Mouse (Mus musculus) neural tube, embryonic 11.5 days (tissue): Measurements from ENCODE around the gene Mars. TPM values are rescaled to one million over a fixed set of nuclear protein-coding genes. Genes with fewer than 3 reads are reported as not detected.
"Not testable (repeated sequence)": the region's sequence is repeated elsewhere in the genome, so short reads cannot be mapped to it uniquely, and the experiment has no call there.

Experiments used
- ATAC-seq: fragments of 200-750 bp; cut with Nextera tagmentation; 2 replicates; pipeline ENCODE4 v1.8.0; 2017; ENCODE audit warnings: moderate number of reproducible peaks, mild to moderate bottlenecking, moderate TSS enrichment, moderate library complexity; ENCODE audit not compliant: insufficient read depth, low FRiP score, low TSS enrichment
- DNase-seq: peaks from one replicate; pipeline ENCODE4 v3.0.0-alpha.2; 2015; ENCODE audit warnings: low spot score
- H3K27ac ChIP-seq: fragments of 300-500 bp; sonication (generic); 2 replicates; pipeline ENCODE4 v1.5.1; 2014; ENCODE audit warnings: low read depth, mild to moderate bottlenecking, low read length
- H3K27me3 ChIP-seq: fragments of 300-500 bp; sonication (generic); 2 replicates; pipeline ENCODE4 v1.6.1; 2014; ENCODE audit warnings: mild to moderate bottlenecking, low read length, mixed read lengths; ENCODE audit not compliant: control insufficient read depth, insufficient read depth
- H3K36me3 ChIP-seq: fragments of 300-500 bp; sonication (generic); 2 replicates; pipeline ENCODE4 v1.6.1; 2014; ENCODE audit warnings: mild to moderate bottlenecking, low read length, moderate library complexity, mixed read lengths; ENCODE audit not compliant: control insufficient read depth, insufficient read depth
- H3K4me1 ChIP-seq: fragments of 300-500 bp; sonication (generic); 2 replicates; pipeline ENCODE4 v1.6.1; 2014; ENCODE audit warnings: low read length, mixed read lengths; ENCODE audit not compliant: control insufficient read depth, insufficient read depth
- H3K4me2 ChIP-seq: fragments of 300-500 bp; sonication (generic); 2 replicates; pipeline ENCODE4 v1.6.1; 2014; ENCODE audit warnings: low read depth, mild to moderate bottlenecking, moderate library complexity
- H3K4me3 ChIP-seq: fragments of 300-500 bp; sonication (generic); 2 replicates; pipeline ENCODE4 v1.5.1; 2014; ENCODE audit warnings: low read depth, low read length
- H3K9ac ChIP-seq: fragments of 300-500 bp; sonication (generic); 2 replicates; pipeline ENCODE4 v1.6.1; 2014; ENCODE audit warnings: mild to moderate bottlenecking, low read length
- H3K9me3 ChIP-seq: fragments of 300-500 bp; sonication (generic); 2 replicates; pipeline ENCODE4 v1.6.1; 2016; ENCODE audit warnings: low read length; ENCODE audit not compliant: control insufficient read depth
- WGBS: fragments of 180-500 bp; shearing (Covaris S2); extraction: QIAGEN DNeasy Blood & Tissue Kit; methylation state at CpG from one replicate; pipeline ENCODE4 v1.1.7; 2014; 5-methylcytosine and 5-hydroxymethylcytosine counted together
- polyA plus RNA-seq: library from polyadenylated mRNA; unstranded; fragments of >200 nt; fragmentation: Nextera tagmentation; extraction: Ambion mirVana; gene quantifications from 2 replicates; pipeline ENCODE4 v1.2.1, GENCODE M21; 2014

The Mars gene
- polyA plus RNA-seq, 1 experiment from 2014 or later, result 164 TPM

DNA sequence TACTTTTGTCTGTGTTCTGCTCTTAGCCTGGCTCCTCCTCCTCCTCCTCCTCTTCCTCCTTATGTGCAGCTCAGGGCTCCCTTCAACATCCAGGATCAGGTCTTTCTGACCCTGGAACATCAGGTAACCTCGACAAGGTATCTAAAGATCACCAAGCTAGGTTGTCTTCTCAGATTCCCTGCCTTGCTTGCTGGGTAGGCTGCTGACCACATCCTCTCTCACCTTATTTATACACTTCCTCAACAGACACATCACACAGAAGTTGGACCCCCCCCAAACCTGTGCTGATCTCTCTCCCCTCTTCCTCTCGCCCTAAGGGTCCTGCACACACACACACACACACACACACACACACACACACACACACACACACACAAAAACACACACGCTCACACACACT, 10.0 kb upstream of the Mars start, which contains the start of gene Arhgap9:
Arhgap9 (plus strand) TSS at position 344 of the 400 bp plus-strand sequence.
- no peak within 1 kb of the TSS for H3K9ac ChIP-seq
- peaks cover 2% of the 10 kb centered on the region for H3K4me1 ChIP-seq
- no peak within 1 kb of the TSS for H3K4me3 ChIP-seq
- H3K36me3 ChIP-seq, result no peaks in the 10 kb centered on the region
- H3K27me3 ChIP-seq, result peaks cover 19% of the 10 kb centered on the region
- 83% methylated on average over 3 of the region's 3 CpGs for WGBS
- H3K27ac ChIP-seq, result no peak within 1 kb of the TSS
- H3K9me3 ChIP-seq, result no peaks in the 10 kb centered on the region
- DNase-seq, result peak; percentile 3
- H3K4me2 ChIP-seq, result no peak within 1 kb of the TSS
- ATAC-seq, result no peak

DNA sequence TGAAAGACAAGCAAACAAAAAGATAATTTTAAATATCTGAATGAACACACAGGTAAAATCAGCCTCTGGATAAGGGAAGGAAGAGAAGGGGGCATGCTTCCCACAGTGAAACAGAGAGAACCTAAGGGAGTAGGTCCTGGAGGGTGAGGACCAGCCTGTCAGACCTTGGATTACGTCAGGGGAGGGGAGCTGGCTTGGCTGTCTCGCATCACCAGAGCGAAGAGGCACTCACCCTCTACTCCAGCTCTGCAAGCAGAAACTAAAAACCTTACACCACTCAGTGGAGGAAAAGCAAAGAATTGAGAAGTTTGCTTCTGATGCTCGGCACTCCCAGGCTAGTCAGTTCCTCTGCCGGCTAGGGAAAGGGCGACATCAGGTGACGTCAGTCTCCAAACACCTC, 8.4 kb upstream of the Mars start:
- 83% methylated on average over 7 of the region's 7 CpGs for WGBS

DNA sequence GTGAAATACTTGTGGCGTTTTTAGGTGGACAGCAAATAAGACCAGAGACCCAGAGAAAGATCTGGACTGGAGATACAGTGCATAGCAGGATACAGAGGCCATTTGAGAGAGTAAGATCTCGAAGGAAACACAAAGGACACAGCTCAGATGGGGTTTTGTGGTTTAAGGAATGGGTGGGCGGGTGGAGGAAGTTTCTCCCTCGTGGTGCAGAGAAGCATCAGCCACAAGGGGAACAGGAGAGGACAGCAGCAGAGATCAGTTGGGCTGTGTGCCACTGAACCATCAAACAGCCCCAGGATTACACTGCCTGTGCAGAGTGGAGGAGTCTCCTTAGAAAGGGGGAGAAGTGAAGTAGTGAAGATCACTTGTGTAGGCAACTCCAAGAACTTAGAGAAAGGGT, 6.4 kb upstream of the Mars start:
- Histone ChIP-seq H3K9me3 (no peaks in the 10 kb centered on the region), H3K4me3 (no peak overlapping the region), H3K4me1 (no peaks in the 10 kb centered on the region), H3K36me3 (no peaks in the 10 kb centered on the region), H3K27ac (no peak overlapping the region), H3K27me3 (no peaks in the 10 kb centered on the region), H3K4me2 (no peak overlapping the region), H3K9ac (no peak overlapping the region)
- DNase-seq, result no peak
- WGBS, result 50% methylated on average over 4 of the region's 4 CpGs
- ATAC-seq, result no peak

More for the DNA sequence above, 8.4 kb upstream of the Mars start:
- Histone ChIP-seq H3K27ac (no peak overlapping the region), H3K9me3 (no peaks in the 10 kb centered on the region), H3K9ac (no peak overlapping the region), H3K4me3 (no peak overlapping the region), H3K36me3 (no peaks in the 10 kb centered on the region), H3K4me1 (no peaks in the 10 kb centered on the region), H3K4me2 (no peak overlapping the region), H3K27me3 (peaks cover 3% of the 10 kb centered on the region)
- no peak for ATAC-seq
- DNase-seq, result no peak

DNA sequence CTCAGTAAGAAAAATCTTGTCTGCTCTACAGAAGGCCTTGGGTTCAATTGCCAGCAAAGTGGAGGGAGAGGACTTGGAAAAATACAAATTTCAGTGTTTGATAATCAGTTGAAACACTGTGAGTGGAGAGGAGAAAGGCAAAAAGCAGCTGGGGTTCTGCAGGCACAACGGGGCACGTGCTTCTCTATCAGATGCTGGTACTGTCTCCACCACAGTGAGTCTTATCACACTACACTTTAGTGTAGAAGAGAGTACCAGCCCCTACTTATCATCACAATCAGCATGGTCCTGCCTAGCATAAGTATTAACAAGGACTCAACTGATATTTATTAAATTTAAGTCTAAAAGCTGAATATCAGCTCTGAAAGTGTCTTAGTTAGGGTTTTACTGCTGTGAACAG, 5.7 kb upstream of the Mars start:
- Histone ChIP-seq H3K27me3 (no peaks in the 10 kb centered on the region), H3K4me1 (no peaks in the 10 kb centered on the region), H3K4me2 (no peak overlapping the region), H3K9me3 (no peaks in the 10 kb centered on the region), H3K4me3 (no peak overlapping the region), H3K9ac (no peak overlapping the region), H3K27ac (no peak overlapping the region), H3K36me3 (no peaks in the 10 kb centered on the region)
- DNase-seq, result no peak
- 78% methylated on average over 2 of the region's 2 CpGs for WGBS
- no peak for ATAC-seq

DNA sequence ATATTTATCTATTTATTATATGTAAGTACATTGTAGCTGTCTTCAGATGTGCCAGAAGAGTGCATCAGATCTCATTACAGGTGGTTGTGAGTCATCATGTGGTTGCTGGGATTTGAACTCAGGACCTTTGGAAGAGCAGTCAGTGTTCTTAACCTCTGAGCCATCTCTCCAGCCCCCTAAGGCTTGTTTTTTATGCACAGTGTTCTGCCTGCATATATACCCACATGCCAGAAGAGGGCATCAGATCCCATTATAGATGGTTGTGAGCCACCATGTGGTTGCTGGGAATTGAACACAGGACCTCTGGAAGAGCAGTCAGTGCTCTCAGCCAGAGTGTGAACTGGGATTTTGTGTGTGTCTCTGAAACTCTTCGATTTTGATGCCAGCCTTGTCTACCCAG, 3.4 kb upstream of the Mars start:
- not testable (repeated sequence) for H3K4me3 ChIP-seq, ATAC-seq, H3K4me2 ChIP-seq, H3K9ac ChIP-seq, H3K9me3 ChIP-seq, H3K36me3 ChIP-seq, H3K27me3 ChIP-seq, DNase-seq, H3K4me1 ChIP-seq, H3K27ac ChIP-seq
- WGBS, result 75% methylated on average over 1 of the region's 1 CpGs

DNA sequence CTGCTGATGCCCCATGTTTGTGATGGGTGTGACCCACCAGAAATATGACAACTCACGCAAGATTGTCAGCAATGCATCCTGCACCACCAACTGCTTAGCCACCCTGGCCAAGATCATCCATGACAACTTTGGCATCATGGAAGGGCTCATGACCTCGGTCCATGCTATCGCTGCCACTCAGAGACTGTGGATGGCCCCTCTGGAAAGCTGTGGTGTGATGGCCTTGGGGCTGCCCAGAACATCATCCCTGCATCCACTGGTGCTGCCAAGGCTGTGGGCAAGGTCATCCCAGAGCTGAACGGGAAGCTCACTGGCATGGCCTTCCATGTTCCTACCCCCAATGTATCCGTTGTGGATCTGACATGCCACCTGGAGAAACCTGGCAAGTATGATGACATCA, 1.9 kb upstream of the Mars start:
- not testable (repeated sequence) for H3K9me3 ChIP-seq, H3K4me2 ChIP-seq, DNase-seq, H3K27ac ChIP-seq, H3K36me3 ChIP-seq, H3K4me1 ChIP-seq, H3K27me3 ChIP-seq, ATAC-seq, H3K9ac ChIP-seq, H3K4me3 ChIP-seq
- 88% methylated on average over 5 of the region's 5 CpGs for WGBS

DNA sequence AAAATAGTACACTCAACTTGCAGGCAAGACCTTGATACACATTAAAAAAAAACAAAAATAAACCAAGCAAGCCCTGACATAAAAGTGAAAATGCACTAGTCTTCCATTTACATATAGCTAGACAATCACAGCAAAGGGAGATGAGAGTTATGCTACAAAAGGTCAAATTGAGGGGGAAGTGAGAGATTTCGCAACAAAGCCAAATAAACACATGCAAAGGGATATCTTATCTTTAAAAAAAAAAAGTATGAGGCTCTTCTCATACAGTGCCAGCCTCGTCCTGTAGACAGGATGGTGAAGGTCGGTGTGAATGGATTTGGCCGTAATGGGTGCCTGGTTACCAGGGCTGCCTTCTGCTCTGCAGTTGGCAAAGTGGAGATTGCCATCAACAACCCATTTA, 1.3 kb upstream of the Mars start:
- DNase-seq (no peak), ATAC-seq (no peak)
- H3K9me3 ChIP-seq, result no peaks in the 10 kb centered on the region
- H3K4me3 ChIP-seq, result no peak overlapping the region
- H3K27ac ChIP-seq, result no peak overlapping the region
- no peak overlapping the region for H3K4me2 ChIP-seq
- 0 out of 2 replicates have a peak, but pooled peaks cover 6% of the 10 kb centered on the region for H3K4me1 ChIP-seq
- H3K36me3 ChIP-seq, result peaks cover 8% of the 10 kb centered on the region
- no peak overlapping the region for H3K9ac ChIP-seq
- H3K27me3 ChIP-seq, result no peaks in the 10 kb centered on the region
- WGBS, result 79% methylated on average over 4 of the region's 4 CpGs

DNA sequence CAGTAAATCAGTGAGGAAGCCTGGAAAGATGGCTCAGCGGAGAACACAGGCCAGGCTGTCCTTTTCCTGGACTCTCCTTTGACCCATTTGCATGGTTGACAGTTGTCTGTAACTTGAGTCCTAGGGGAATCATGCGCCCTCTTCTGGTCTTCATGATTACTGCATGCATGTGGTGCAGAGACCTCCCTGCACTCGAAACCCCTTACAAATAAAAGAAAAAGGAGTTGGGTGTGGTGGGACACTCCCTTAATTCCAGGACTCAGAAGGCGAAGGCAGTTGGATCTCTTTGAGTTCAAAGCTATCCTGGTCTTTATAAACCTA, 730 bp upstream of the Mars start:
- H3K4me1 ChIP-seq, result 0 out of 2 replicates have a peak, but pooled peaks cover 6% of the 10 kb centered on the region
- H3K4me3 ChIP-seq, result peak overlapping the region; percentile 70
- H3K36me3 ChIP-seq, result peaks cover 11% of the 10 kb centered on the region
- H3K9ac ChIP-seq, result peak overlapping the region; percentile 50
- no peaks in the 10 kb centered on the region for H3K9me3 ChIP-seq
- peak overlapping the region; percentile 24; the same call in 1 of the 2 replicates for H3K27ac ChIP-seq
- peak; percentile 85 for DNase-seq
- peak; percentile 53 for ATAC-seq
- H3K4me2 ChIP-seq, result peak overlapping the region; percentile 61
- H3K27me3 ChIP-seq, result no peaks in the 10 kb centered on the region
- 2% methylated on average over 4 of the region's 4 CpGs for WGBS

DNA sequence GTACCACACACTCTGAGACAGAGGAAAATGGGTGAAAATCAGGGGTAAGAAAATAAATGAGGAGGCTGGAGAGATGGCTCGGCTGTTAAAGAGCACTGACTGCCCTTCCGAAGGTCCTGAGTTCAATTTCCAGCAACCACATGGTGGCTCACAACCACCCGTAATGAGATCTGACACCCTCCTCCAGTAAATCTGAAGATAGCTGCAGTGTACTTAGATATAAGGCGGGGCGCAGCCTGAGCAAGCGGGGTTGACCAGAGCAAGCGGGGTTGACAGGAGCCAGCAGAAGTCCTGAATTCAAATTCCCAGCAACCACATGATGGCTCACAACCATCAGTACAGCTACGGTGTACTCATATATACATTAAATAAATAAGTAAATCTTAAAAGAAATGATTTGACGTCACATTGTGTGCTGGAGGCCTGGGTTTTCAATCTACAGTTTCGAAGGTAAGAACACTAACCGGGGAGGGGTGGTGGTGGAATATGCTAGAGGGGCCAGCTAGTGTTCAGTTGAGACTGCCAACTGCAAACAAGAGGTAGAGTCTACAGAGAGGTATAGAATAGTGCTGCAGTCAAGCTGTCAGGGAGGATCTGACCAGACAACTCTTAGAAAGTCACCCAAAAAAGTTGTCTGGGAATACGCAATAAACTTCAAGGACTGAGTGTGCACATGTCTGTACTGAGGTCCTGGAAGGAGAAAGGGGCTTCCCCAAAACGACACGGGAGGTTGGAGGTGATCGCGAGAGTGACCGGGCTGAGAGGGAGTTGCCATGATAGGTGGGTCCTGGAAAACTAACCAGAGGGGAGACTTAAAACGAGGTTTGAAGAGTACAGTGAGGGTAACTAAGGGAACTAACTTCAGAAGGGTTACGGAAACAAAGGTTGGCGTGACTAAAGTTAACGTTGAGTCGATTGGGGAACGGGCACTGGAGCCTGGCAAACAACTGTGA, 787 bp downstream of the Mars start:
- Histone ChIP-seq H3K4me1 (0 out of 2 replicates have a peak, but pooled peaks cover 6% of the 10 kb centered on the region), H3K27me3 (no peaks in the 10 kb centered on the region), H3K27ac (no peak overlapping the region), H3K9me3 (no peaks in the 10 kb centered on the region), H3K9ac (peak overlapping the region; percentile 77), H3K36me3 (peaks cover 15% of the 10 kb centered on the region), H3K4me3 (peak overlapping the region; percentile 70), H3K4me2 (peak overlapping the region; percentile 61)
- 39% methylated on average over 23 of the region's 23 CpGs for WGBS
- DNase-seq, result peak; percentile 60
- peak; percentile 60 for ATAC-seq
